Mouse (Mus musculus) spleen, adult 2 months (tissue): Measurements from ENCODE around the gene Mob1b. TPM values are rescaled to one million over a fixed set of nuclear protein-coding genes. Genes with fewer than 3 reads are reported as not detected.
"Not testable (repeated sequence)": the region's sequence is repeated elsewhere in the genome, so short reads cannot be mapped to it uniquely, and the experiment has no call there.

Experiments
- DNase-seq, 2 experiments: peaks; one replicate each; pipeline versions ENCODE4 v3.0.0 to v3.0.0-alpha.2; 2012 to 2021; ENCODE audit warnings: low spot score in 2 of 2, low read depth in 1 of 2
- H3K27ac ChIP-seq: fragments of 200-500 bp; 2 replicates; pipeline ENCODE4 v1.5.1; 2012; ENCODE audit warnings: low read length, inconsistent platforms; ENCODE audit not compliant: insufficient read depth
- H3K27me3 ChIP-seq: fragments of 200-500 bp; 2 replicates; pipeline ENCODE4 v1.6.1; 2012; ENCODE audit warnings: mild to moderate bottlenecking, moderate library complexity, low read length, inconsistent platforms; ENCODE audit not compliant: control insufficient read depth, insufficient read depth
- H3K36me3 ChIP-seq: fragments of 200-500 bp; 2 replicates; pipeline ENCODE4 v1.6.1; 2012; ENCODE audit warnings: mild to moderate bottlenecking, low read length, inconsistent platforms; ENCODE audit not compliant: control insufficient read depth, insufficient read depth
- H3K4me1 ChIP-seq: fragments of 200-500 bp; 2 replicates; pipeline ENCODE4 v1.6.1; 2011; ENCODE audit warnings: inconsistent platforms; ENCODE audit not compliant: control insufficient read depth, insufficient read depth, insufficient read length
- H3K4me3 ChIP-seq: fragments of 200-500 bp; 2 replicates; pipeline ENCODE4 v1.5.1; 2011; ENCODE audit warnings: mild to moderate bottlenecking, inconsistent platforms; ENCODE audit not compliant: insufficient read depth, insufficient read length; ENCODE audit errors: extremely low read depth
- CTCF ChIP-seq: fragments of 200-500 bp; IDR thresholded peaks from 2 replicates; pipeline ENCODE4 v1.5.1; 2011; ENCODE audit warnings: mild to moderate bottlenecking, inconsistent platforms; ENCODE audit not compliant: insufficient read depth, insufficient read length, insufficient replicate concordance; ENCODE audit errors: extremely low read depth
- POLR2A ChIP-seq: fragments of 200-500 bp; IDR thresholded peaks from 2 replicates; pipeline ENCODE4 v1.6.1; 2011; ENCODE audit warnings: low read depth, low read length, inconsistent platforms
- whole genome bisulfite sequencing: fragments of 180-500 bp; shearing (Covaris S2); methylation state at CpG from one replicate; pipeline ENCODE4 v1.1.7; 2018; 5-methylcytosine and 5-hydroxymethylcytosine counted together
- polyA plus RNA-seq: library from polyadenylated mRNA; depleted of rRNA; stranded (reverse); fragments of >200 nt; gene quantifications from 2 replicates; pipeline ENCODE4 v1.2.3, GENCODE M21; 2012

The Mob1b gene
- polyA plus RNA-seq, 1 experiment, result 1.1 TPM

DNA sequence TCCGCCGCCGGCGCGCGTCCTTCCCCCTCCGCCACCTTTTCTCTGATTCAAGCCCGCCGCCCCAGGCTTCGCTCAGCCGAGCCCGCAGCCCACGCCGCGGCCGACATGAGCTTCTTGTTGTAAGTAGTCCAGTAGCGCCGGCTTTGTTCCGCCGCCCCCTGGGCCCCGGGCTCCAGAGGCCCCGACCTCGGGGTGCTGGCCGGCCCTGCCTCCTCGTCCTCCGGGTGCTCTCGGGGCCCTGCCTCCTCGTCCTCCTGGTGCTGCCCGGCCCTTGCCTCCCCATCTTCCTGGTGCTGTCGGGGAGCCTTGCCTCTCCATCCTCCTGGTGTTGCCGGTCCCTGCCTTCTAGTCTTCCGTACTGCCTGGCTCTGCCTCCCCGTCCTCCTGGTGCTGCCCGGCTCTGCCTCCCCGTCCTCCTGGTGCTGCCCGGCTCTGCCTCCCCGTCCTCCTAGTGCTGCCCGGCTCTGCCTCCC lies 384 bp downstream of the Mob1b start:
- WGBS, result under 1% methylated on average over 34 of the region's 38 CpGs
- H3K27me3 ChIP-seq, result no peaks in the 10 kb centered on the region
- DNase-seq, result no peak
- peak overlapping the region; percentile 100 for H3K4me3 ChIP-seq
- H3K4me1 ChIP-seq, result peaks cover 14% of the 10 kb centered on the region
- H3K36me3 ChIP-seq, result no peaks in the 10 kb centered on the region
- peak overlapping the region; percentile 78 for H3K27ac ChIP-seq
- TF ChIP-seq CTCF, result no peak
- TF ChIP-seq POLR2A, result no peak

DNA sequence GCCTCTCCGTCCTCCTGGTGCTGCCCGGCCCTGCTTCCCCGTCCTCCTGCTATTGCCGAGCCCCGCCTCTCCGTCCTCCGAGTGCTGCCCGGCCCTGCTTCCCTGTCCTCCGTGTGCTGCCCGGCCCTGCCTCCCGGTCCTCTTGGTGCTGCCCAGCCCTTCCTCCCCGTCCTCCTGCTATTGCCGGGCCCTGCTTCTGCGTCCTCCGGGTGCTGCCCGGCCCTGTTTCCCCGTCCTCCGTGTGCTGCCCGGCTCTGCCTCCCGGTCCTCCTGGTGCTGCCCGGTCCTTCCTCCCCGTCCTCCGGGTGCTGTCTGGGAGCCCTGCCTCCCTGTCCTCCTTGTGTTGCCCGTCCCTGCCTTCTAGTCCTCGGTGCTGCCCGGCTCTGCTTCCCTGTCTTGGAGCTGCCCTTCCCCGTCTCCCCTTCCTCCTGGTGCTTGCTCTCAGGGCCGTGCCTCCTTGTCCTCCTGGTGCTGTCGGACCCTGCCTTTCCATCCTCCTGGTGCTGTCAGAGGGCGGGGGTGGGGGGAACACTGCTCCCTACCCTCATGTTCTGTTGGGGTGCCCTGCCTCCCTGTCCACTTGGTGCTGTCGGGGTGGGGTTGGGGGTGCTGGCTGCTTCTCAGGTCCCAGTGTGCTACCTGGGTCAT lies 1.0 kb downstream of the Mob1b start:
- Histone ChIP-seq H3K4me3 (peak overlapping the region; percentile 100), H3K4me1 (peaks cover 14% of the 10 kb centered on the region), H3K36me3 (no peaks in the 10 kb centered on the region), H3K27me3 (no peaks in the 10 kb centered on the region), H3K27ac (peak overlapping the region; percentile 24)
- peak in 1 of 2 experiments; percentile 8 for DNase-seq
- TF ChIP-seq CTCF (no peak), POLR2A (no peak)
- WGBS, result 7% methylated on average over 31 of the region's 31 CpGs

DNA sequence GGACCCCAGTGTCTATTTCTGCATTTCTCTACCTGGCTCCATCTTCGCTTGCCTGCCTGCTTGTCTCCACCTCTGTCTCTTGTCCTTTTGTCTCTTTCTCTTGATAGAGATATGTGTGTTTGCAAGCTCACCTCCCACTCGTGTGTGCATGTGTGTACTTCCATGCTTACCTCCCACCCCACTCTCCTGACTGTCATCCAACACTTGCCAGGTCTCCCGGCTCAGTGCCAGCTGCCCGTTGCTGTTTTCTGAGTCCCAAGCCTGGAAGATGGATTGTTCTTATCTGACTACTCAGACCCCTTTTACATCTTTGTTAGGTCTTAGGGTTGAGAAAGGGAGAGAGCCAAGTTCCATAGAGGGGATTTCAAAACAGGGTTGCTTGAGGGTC lies 1.6 kb downstream of the Mob1b start:
- no peaks in the 10 kb centered on the region for H3K27me3 ChIP-seq
- DNase-seq, result no peak
- peaks cover 14% of the 10 kb centered on the region for H3K4me1 ChIP-seq
- 68% methylated on average over 4 of the region's 4 CpGs for WGBS
- peak overlapping the region; percentile 100; the same call in 1 of the 2 replicates for H3K4me3 ChIP-seq
- no peaks in the 10 kb centered on the region for H3K36me3 ChIP-seq
- no peak overlapping the region for H3K27ac ChIP-seq
- TF ChIP-seq POLR2A (no peak), CTCF (no peak)

DNA sequence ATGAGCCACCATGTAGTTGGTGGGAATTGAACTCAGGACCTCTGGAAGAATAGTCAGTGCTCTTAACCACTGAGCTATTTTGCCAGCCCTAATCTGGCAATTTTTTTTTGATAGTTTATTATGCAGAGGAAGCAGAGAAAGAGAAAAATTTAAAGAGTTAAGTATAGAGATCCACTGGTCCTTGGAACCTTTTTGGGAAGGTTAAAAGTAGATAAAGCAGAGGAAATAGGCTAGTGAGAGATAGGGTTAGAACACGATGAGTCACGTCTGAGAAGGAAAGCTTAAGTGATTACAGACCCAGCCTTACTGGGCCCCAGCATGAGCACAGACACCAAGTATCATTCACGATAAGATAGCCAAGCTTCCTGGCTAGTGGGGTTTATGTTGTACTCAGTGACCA lies 3.4 kb downstream of the Mob1b start:
- no peak for TF ChIP-seq POLR2A
- no peak for TF ChIP-seq CTCF
- Histone ChIP-seq H3K27ac (no peak overlapping the region), H3K4me3 (no peak overlapping the region), H3K27me3 (no peaks in the 10 kb centered on the region), H3K4me1 (peaks cover 17% of the 10 kb centered on the region), H3K36me3 (no peaks in the 10 kb centered on the region)
- WGBS, result 79% methylated on average over 3 of the region's 3 CpGs
- no peak for DNase-seq

DNA sequence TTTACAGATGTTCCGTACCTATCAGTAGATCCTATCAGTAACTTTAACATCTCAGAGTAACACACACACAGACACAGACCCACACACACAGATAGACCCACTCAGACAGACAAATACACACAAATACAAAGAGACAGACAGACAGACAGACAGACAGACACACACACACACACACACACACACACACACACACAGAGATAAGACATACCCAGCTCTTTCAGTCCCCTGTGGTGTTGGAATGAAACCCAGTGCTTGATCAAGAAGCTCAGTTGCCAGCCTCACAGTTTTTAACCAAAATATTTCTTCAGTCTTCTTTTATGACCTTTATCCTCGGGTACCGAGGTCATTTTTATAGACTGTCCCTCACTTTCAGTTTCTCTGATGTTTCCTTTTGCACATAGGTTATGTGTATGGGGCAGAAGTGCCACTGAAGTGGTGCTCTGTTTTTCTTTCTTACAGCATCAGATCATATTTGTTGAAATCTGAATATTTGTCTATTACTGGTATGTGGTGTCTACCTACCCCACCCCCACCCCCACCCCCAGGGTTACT lies 7.0 kb downstream of the Mob1b start:
- H3K4me3 ChIP-seq, result no peak overlapping the region
- no peak overlapping the region for H3K27ac ChIP-seq
- DNase-seq, result no peak
- H3K27me3 ChIP-seq, result no peaks in the 10 kb centered on the region
- WGBS, result 33% methylated on average over 3 of the region's 3 CpGs
- H3K4me1 ChIP-seq, result peaks cover 5% of the 10 kb centered on the region; the same call in 1 of the 2 replicates
- no peaks in the 10 kb centered on the region for H3K36me3 ChIP-seq
- TF ChIP-seq POLR2A (no peak), CTCF (no peak)

DNA sequence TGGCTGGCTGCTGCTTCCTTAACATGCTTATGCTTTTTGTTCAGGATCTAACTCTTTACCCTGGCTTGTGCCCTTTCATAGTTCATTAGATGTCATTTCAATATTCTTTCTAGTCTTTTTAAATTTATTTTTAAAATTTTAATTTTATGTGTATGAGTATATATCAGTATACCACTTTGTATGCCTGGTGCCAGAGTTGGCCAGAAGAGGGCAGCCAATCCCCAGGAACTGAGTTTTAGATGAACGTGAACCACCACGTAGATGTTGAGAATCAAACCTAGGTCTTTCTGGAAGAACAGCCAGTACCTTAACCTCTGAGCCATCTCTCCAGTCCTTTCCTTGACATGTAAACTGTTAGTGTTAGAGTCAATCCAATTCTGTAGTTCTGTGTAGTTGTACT lies 14.1 kb downstream of the Mob1b start:
- Histone ChIP-seq H3K27me3 (no peaks in the 10 kb centered on the region), H3K27ac (no peak overlapping the region), H3K4me1 (no peaks in the 10 kb centered on the region), H3K4me3 (no peak overlapping the region), H3K36me3 (no peaks in the 10 kb centered on the region)
- TF ChIP-seq POLR2A (no peak), CTCF (peak; percentile 3; the same call in 1 of the 2 replicates)
- WGBS, result 81% methylated on average over 2 of the region's 2 CpGs
- DNase-seq, result peak in 1 of 2 experiments; percentile 26

DNA sequence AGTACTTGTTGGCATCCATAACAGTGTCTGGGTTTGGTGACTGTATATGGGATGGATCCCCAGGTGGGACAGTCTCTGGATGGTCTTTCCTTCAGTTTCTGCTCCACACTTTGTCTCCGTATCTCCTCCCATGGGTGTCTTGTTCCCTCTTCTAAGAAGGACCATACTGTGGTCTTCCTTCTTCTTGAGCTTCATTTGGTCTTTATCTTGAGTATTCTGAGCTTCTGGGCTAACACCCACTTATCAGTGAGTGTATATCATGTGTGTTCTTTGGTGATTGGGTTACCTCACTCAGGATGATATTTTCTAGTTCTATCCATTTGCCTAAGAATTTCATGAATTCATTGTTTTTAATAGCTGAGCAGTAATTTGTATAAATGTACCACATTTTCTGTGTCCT lies 20.4 kb downstream of the Mob1b start:
- H3K4me3 ChIP-seq, H3K4me1 ChIP-seq, H3K27ac ChIP-seq, H3K27me3 ChIP-seq, H3K36me3 ChIP-seq, DNase-seq: not testable (repeated sequence)
- 96% methylated on average over 1 of the region's 1 CpGs for WGBS
